Mouse (Mus musculus): ENCODE results near the gene Egln3.

DNA sequence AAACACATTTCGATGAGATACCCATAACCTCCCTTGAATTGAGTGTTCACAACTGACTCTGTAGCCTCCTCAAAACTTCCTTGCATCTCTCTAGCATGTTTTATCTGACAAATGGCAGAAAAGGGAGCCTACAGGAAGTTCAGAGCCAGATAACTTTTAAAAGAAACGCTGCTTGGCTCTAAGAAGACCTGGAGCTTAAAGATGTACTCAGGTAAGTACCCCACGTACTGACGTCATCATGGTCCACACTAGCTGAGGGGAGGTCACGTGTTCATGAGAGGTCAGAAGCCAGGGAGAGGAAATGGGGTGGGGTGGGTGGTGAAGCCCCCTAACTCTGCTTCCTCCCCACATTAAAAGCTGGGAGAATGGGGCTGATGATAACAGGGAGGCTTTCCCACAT lies 13.0 kb upstream of the Egln3 start:
- TF ChIP-seq POLR2A (IDR thresholded peaks at IDR 0.05; ENCODE audit: extremely low read depth, insufficient read depth, low read length) (no peak), CTCF (IDR thresholded peaks at IDR 0.05; ENCODE audit: extremely low read depth, insufficient read depth, low read length) (no peak)
